Mouse (Mus musculus): ENCODE data around the gene Polr1e. TPM values are rescaled to one million over a fixed set of nuclear protein-coding genes. Genes with fewer than 3 reads are reported as not detected.
"Not testable (repeated sequence)": the region's sequence is repeated elsewhere in the genome, so short reads cannot be mapped to it uniquely, and the experiment has no call there.

The Polr1e gene
- polyA plus RNA-seq, 1 experiment = 17.2 TPM

- DNase-seq (ENCODE audit: low spot score) = peak; percentile 31
Measured at GRCm38 (mm10) chr4:45005452-45005851, 12.9 kb upstream of the Polr1e start.

- no peak for DNase-seq (ENCODE audit: low spot score)
Measured at GRCm38 (mm10) chr4:45010806-45011415, 7.5 kb upstream of the Polr1e start.

- no peak for DNase-seq (ENCODE audit: low spot score)
Measured at GRCm38 (mm10) chr4:45011581-45012104, 6.7 kb upstream of the Polr1e start.

GRCm38 (mm10) chr4:45012105-45012975 lies 6.0 kb upstream of the Polr1e start, which contains the start of gene Zbtb5:
TSS of gene Zbtb5 (minus strand) at chr4:45012412.
- DNase-seq (ENCODE audit: low spot score) = peak; percentile 94

GRCm38 (mm10) chr4:45013031-45013431 lies 5.4 kb upstream of the Polr1e start:
- DNase-seq (ENCODE audit: low spot score) = no peak

GRCm38 (mm10) chr4:45013537-45013936 lies 4.8 kb upstream of the Polr1e start:
- no peak for DNase-seq (ENCODE audit: low spot score)

- no peak for DNase-seq (ENCODE audit: low spot score)
Measured at GRCm38 (mm10) chr4:45015615-45016014, 2.8 kb upstream of the Polr1e start.

GRCm38 (mm10) chr4:45019009-45019408 lies 626 bp downstream of the Polr1e start:
- no peak for DNase-seq (ENCODE audit: low spot score)

- DNase-seq (ENCODE audit: low spot score) = no peak
Measured at GRCm38 (mm10) chr4:45026459-45026858, 8.1 kb downstream of the Polr1e start.

GRCm38 (mm10) chr4:45032586-45032985 lies 14.2 kb downstream of the Polr1e start:
- DNase-seq (ENCODE audit: low spot score) = no peak

- DNase-seq (ENCODE audit: low spot score) = no peak
Measured at GRCm38 (mm10) chr4:45034693-45035628, 16.6 kb downstream of the Polr1e start.

- DNase-seq (ENCODE audit: low spot score) = no peak
Measured at GRCm38 (mm10) chr4:45036048-45036447, 17.7 kb downstream of the Polr1e start.

GRCm38 (mm10) chr4:45036571-45036970 lies 18.2 kb downstream of the Polr1e start:
- DNase-seq (ENCODE audit: low spot score) = no peak

- DNase-seq (ENCODE audit: low spot score) = no peak
Measured at GRCm38 (mm10) chr4:45037455-45038410, 19.4 kb downstream of the Polr1e start.

GRCm38 (mm10) chr4:45038879-45039278 lies 20.5 kb downstream of the Polr1e start:
- DNase-seq (ENCODE audit: low spot score) = not testable (repeated sequence)

- not testable (repeated sequence) for DNase-seq (ENCODE audit: low spot score)
Measured at GRCm38 (mm10) chr4:45039546-45039945, 21.2 kb downstream of the Polr1e start.

- DNase-seq (ENCODE audit: low spot score) = no peak
Measured at GRCm38 (mm10) chr4:45040795-45041194, 22.4 kb downstream of the Polr1e start.

GRCm38 (mm10) chr4:45046679-45047078 lies 28.3 kb downstream of the Polr1e start:
- DNase-seq (ENCODE audit: low spot score) = no peak

- DNase-seq (ENCODE audit: low spot score) = no peak
Measured at GRCm38 (mm10) chr4:45047286-45047887, 29.0 kb downstream of the Polr1e start.

- DNase-seq (ENCODE audit: low spot score) = no peak
Measured at GRCm38 (mm10) chr4:45047956-45048355, 29.6 kb downstream of the Polr1e start.
